Mouse (Mus musculus) MEL (cell line): ENCODE results near the gene Cux1. TPM values are rescaled to one million over a fixed set of nuclear protein-coding genes. Genes with fewer than 3 reads are reported as not detected.
A peak's percentile ranks its signal among the peaks of the same experiment; 100 is the strongest.

Experiments used
- DNase-seq: peaks from one replicate; pipeline ENCODE4 v3.0.0; 2011; ENCODE audit warnings: low read depth, low spot score
- H3K27ac ChIP-seq: 2 replicates; pipeline ENCODE4 v1.5.1; 2012; ENCODE audit warnings: low read depth, mild to moderate bottlenecking, control low read depth, low read length, moderate library complexity; ENCODE audit not compliant: control insufficient read depth
- H3K27me3 ChIP-seq, 2 experiments: fragments of 150-350 bp in 1 of 2; sonication (generic) in 1 of 2; 2 replicates each; pipeline ENCODE4 v1.6.1; 2012; ENCODE audit warnings: low read length in 2 of 2, mild to moderate bottlenecking in 2 of 2, improper control_type of control experiment in 1 of 2, moderate library complexity in 1 of 2; ENCODE audit not compliant: insufficient read depth in 2 of 2, control insufficient read depth in 1 of 2
- H3K36me3 ChIP-seq, 2 experiments: 2 replicates each; pipeline ENCODE4 v1.6.1; 2012 to 2014; ENCODE audit warnings: low read length in 2 of 2, improper control_type of control experiment in 1 of 2, inconsistent platforms in 1 of 2, mild to moderate bottlenecking in 1 of 2; ENCODE audit not compliant: insufficient read depth in 2 of 2, control insufficient read depth in 1 of 2
- H3K4me1 ChIP-seq, 2 experiments: fragments of 150-350 bp in 1 of 2; sonication (generic) in 1 of 2; 2 replicates each; pipeline ENCODE4 v1.6.1; 2012; ENCODE audit warnings: low read length in 2 of 2, improper control_type of control experiment in 1 of 2, mild to moderate bottlenecking in 1 of 2; ENCODE audit not compliant: insufficient read depth in 2 of 2, control insufficient read depth in 1 of 2
- H3K4me3 ChIP-seq, 2 experiments: fragments of 150-350 bp in 1 of 2; sonication (generic) in 1 of 2; 2 replicates each; pipeline ENCODE4 v1.5.1; 2012; ENCODE audit warnings: low read depth in 2 of 2, low read length in 2 of 2, mild to moderate bottlenecking in 2 of 2, moderate library complexity in 2 of 2, control low read depth in 1 of 2, improper control_type of control experiment in 1 of 2; ENCODE audit not compliant: control insufficient read depth in 1 of 2, insufficient read depth in 1 of 2
- H3K79me2 ChIP-seq: 2 replicates; pipeline ENCODE4 v1.6.1; 2012; ENCODE audit warnings: mild to moderate bottlenecking, low read length, moderate library complexity; ENCODE audit not compliant: control insufficient read depth, poor library complexity, insufficient read depth
- H3K9ac ChIP-seq: 2 replicates; pipeline ENCODE4 v1.6.1; 2012; ENCODE audit warnings: low read depth, mild to moderate bottlenecking, control low read depth, low read length, moderate library complexity; ENCODE audit not compliant: control insufficient read depth, poor library complexity, severe bottlenecking
- H3K9me3 ChIP-seq: fragments of 150-350 bp; sonication (generic); replicated peaks from 2 replicates; pipeline ENCODE4 v1.6.1; 2012; ENCODE audit warnings: mild to moderate bottlenecking, low read length, improper control_type of control experiment, moderate library complexity; ENCODE audit not compliant: insufficient read depth
- BHLHE40 ChIP-seq: IDR thresholded peaks from 2 replicates; pipeline ENCODE4 v1.6.1; 2012; ENCODE audit warnings: low read depth, mild to moderate bottlenecking, inconsistent platforms, low read length, improper control_type of control experiment, borderline replicate concordance
- CHD2 ChIP-seq: IDR thresholded peaks from 2 replicates; pipeline ENCODE4 v1.6.1; 2011; ENCODE audit warnings: low read length, improper control_type of control experiment
- ELF1 ChIP-seq: IDR thresholded peaks from 2 replicates; pipeline ENCODE4 v1.6.1; 2014; ENCODE audit warnings: low read depth, mild to moderate bottlenecking, inconsistent platforms, low read length, improper control_type of control experiment, moderate library complexity
- ETS1 ChIP-seq: IDR thresholded peaks from 2 replicates; pipeline ENCODE4 v1.6.1; 2012; ENCODE audit warnings: low read depth, mild to moderate bottlenecking, inconsistent platforms, low read length, improper control_type of control experiment, moderate library complexity
- HCFC1 ChIP-seq: IDR thresholded peaks from 2 replicates; pipeline ENCODE4 v1.6.1; 2012; ENCODE audit warnings: low read depth, mild to moderate bottlenecking, inconsistent platforms, low read length, improper control_type of control experiment, moderate library complexity
- KAT2A ChIP-seq: conservative IDR thresholded peaks from 2 replicates; pipeline ENCODE4 v1.6.1; 2012; ENCODE audit warnings: low read depth, low read length, improper control_type of control experiment, inconsistent platforms
- MAZ ChIP-seq: IDR thresholded peaks from 2 replicates; pipeline ENCODE4 v1.6.1; 2012; ENCODE audit warnings: low read depth, mild to moderate bottlenecking, inconsistent platforms, low read length, improper control_type of control experiment
- MXI1 ChIP-seq: IDR thresholded peaks from 2 replicates; pipeline ENCODE4 v1.6.1; 2011; ENCODE audit warnings: mild to moderate bottlenecking, low read depth, low read length, improper control_type of control experiment
- MYC ChIP-seq: IDR thresholded peaks from 2 replicates; pipeline ENCODE4 v1.6.1; 2011; ENCODE audit warnings: low read depth, mild to moderate bottlenecking, low read length, improper control_type of control experiment, moderate library complexity
- POLR2A ChIP-seq, 2 experiments: IDR thresholded peaks; 2 replicates each; pipeline ENCODE4 v1.6.1; 2011 to 2012; ENCODE audit warnings: low read length in 2 of 2, mild to moderate bottlenecking in 2 of 2, control low read depth in 1 of 2, improper control_type of control experiment in 1 of 2, low read depth in 1 of 2, moderate library complexity in 1 of 2; ENCODE audit not compliant: control insufficient read depth in 1 of 2, insufficient read depth in 1 of 2, poor library complexity in 1 of 2
- POLR2AphosphoS2 ChIP-seq: IDR thresholded peaks from 2 replicates; pipeline ENCODE4 v1.6.1; 2011; ENCODE audit warnings: low read length, improper control_type of control experiment
- RAD21 ChIP-seq: IDR thresholded peaks from 2 replicates; pipeline ENCODE4 v1.6.1; 2011; ENCODE audit warnings: mild to moderate bottlenecking, low read depth, low read length, improper control_type of control experiment
- RCOR1 ChIP-seq: IDR thresholded peaks from 2 replicates; pipeline ENCODE4 v1.6.1; 2012; ENCODE audit warnings: low read depth, mild to moderate bottlenecking, inconsistent platforms, low read length, improper control_type of control experiment
- SIN3A ChIP-seq: IDR thresholded peaks from 2 replicates; pipeline ENCODE4 v1.6.1; 2012; ENCODE audit warnings: low read length, improper control_type of control experiment, inconsistent platforms
- SMC3 ChIP-seq: IDR thresholded peaks from 2 replicates; pipeline ENCODE4 v1.6.1; 2011; ENCODE audit warnings: low read depth, low read length, improper control_type of control experiment
- TBP ChIP-seq: IDR thresholded peaks from 2 replicates; pipeline ENCODE4 v1.8.0; 2011; ENCODE audit warnings: low read depth, low read length, improper control_type of control experiment
- USF1 ChIP-seq: IDR thresholded peaks from 2 replicates; pipeline ENCODE4 v1.6.1; 2014; ENCODE audit warnings: low read depth, mild to moderate bottlenecking, inconsistent platforms, low read length, improper control_type of control experiment, moderate library complexity
- ZC3H11A ChIP-seq: IDR thresholded peaks from 2 replicates; pipeline ENCODE4 v1.6.1; 2012; ENCODE audit warnings: low read depth, mild to moderate bottlenecking, inconsistent platforms, low read length, improper control_type of control experiment
- ZMIZ1 ChIP-seq: IDR thresholded peaks from 2 replicates; pipeline ENCODE4 v1.6.1; 2012; ENCODE audit warnings: low read depth, mild to moderate bottlenecking, inconsistent platforms, low read length, improper control_type of control experiment, moderate library complexity
- polyA plus RNA-seq, 2 experiments: library from polyadenylated mRNA; stranded (reverse) in 1 of 2; unstranded in 1 of 2; fragments of >175 nt in 1 of 2; fragments of >200 nt in 1 of 2; gene quantifications; 2 replicates each; pipeline versions ENCODE4 v1.2.1 to v1.2.4; 2012; ENCODE audit warnings: low replicate concordance in 2 of 2, low read depth in 1 of 2; ENCODE audit not compliant: insufficient read length in 2 of 2, insufficient read depth in 1 of 2, missing spikeins in 1 of 2
- total RNA-seq: library from RNA; depleted of rRNA; stranded (reverse); fragments of 300-350 nt; gene quantifications from 2 replicates; pipeline ENCODE4 v1.2.3, GENCODE M21; 2012

Gene Cux1
- total and polyA plus RNA-seq, 3 experiments: 71.1 to 104 TPM; not detected in 1

- Histone ChIP-seq H3K27ac (no peak overlapping the region; the same call in 1 of the 2 replicates), H3K4me1 (peaks cover 32 to 60% of the 10 kb centered on the region in 2 experiments), H3K27me3 (no peaks in the 10 kb centered on the region), H3K9me3 (no peaks in the 10 kb centered on the region), H3K79me2 (peaks cover 64% of the 10 kb centered on the region), H3K36me3 (peaks cover 4 to 74% of the 10 kb centered on the region in 2 experiments; a peak in 3 of 4 replicates), H3K4me3 (no peak overlapping the region), H3K9ac (no peak overlapping the region)
- DNase-seq: peak; percentile 52
- TF ChIP-seq HCFC1: no peak
- no peak for TF ChIP-seq POLR2AphosphoS2
- no peak for TF ChIP-seq KAT2A
- no peak for TF ChIP-seq ETS1
Observed at GRCm38 (mm10) chr5:136518648-136519437, 48.4 kb downstream of the Cux1 start.

GRCm38 (mm10) chr5:136517510-136517909 lies 49.8 kb downstream of the Cux1 start:
- DNase-seq: peak; percentile 66
- Histone ChIP-seq H3K4me3 (no peak overlapping the region), H3K9me3 (no peaks in the 10 kb centered on the region), H3K79me2 (peaks cover 61% of the 10 kb centered on the region), H3K27me3 (no peaks in the 10 kb centered on the region), H3K4me1 (peaks cover 38 to 61% of the 10 kb centered on the region in 2 experiments), H3K27ac (no peak overlapping the region; the same call in 1 of the 2 replicates), H3K9ac (no peak overlapping the region), H3K36me3 (peaks cover 2 to 74% of the 10 kb centered on the region in 2 experiments; a peak in 3 of 4 replicates)
- TF ChIP-seq ETS1 (0 out of 2 replicates have a peak, but pooled peaks have one; percentile 3), POLR2AphosphoS2 (no peak), RAD21 (no peak), MYC (no peak), TBP (0 out of 2 replicates have a peak, but pooled peaks have one; percentile 16)

- H3K9me3 ChIP-seq: no peaks in the 10 kb centered on the region
- peaks cover 55% of the 10 kb centered on the region for H3K79me2 ChIP-seq
- no peaks in the 10 kb centered on the region for H3K27me3 ChIP-seq
- H3K9ac ChIP-seq: no peak overlapping the region
- H3K36me3 ChIP-seq: peaks cover 2 to 77% of the 10 kb centered on the region in 2 experiments; a peak in 3 of 4 replicates
- TF ChIP-seq POLR2A (IDR thresholded peaks at IDR 0.05; ENCODE audit: control insufficient read depth in 1 of 2, insufficient read depth in 1 of 2, low read depth in 1 of 2, low read length in 2 of 2, poor library complexity in 1 of 2) (no peak; a peak in 1 of 4 replicates), POLR2AphosphoS2 (no peak), HCFC1 (no peak), MAZ (no peak), USF1 (no peak), CHD2 (no peak), ETS1 (no peak), ZC3H11A (no peak), RAD21 (no peak), RCOR1 (no peak), ZMIZ1 (no peak), SMC3 (no peak), ELF1 (no peak), MXI1 (no peak), SIN3A (no peak), BHLHE40 (no peak)
- DNase-seq: no peak
- no peak overlapping the region; the same call in 1 of the 2 replicates for H3K27ac ChIP-seq
- no peak overlapping the region for H3K4me3 ChIP-seq
- peaks cover 40 to 67% of the 10 kb centered on the region in 2 experiments for H3K4me1 ChIP-seq
Observed at GRCm38 (mm10) chr5:136516593-136516992, 50.7 kb downstream of the Cux1 start.
